Comparison of ENCODE assay signal across 14 mouse cellular contexts in the genomic region with DNA sequence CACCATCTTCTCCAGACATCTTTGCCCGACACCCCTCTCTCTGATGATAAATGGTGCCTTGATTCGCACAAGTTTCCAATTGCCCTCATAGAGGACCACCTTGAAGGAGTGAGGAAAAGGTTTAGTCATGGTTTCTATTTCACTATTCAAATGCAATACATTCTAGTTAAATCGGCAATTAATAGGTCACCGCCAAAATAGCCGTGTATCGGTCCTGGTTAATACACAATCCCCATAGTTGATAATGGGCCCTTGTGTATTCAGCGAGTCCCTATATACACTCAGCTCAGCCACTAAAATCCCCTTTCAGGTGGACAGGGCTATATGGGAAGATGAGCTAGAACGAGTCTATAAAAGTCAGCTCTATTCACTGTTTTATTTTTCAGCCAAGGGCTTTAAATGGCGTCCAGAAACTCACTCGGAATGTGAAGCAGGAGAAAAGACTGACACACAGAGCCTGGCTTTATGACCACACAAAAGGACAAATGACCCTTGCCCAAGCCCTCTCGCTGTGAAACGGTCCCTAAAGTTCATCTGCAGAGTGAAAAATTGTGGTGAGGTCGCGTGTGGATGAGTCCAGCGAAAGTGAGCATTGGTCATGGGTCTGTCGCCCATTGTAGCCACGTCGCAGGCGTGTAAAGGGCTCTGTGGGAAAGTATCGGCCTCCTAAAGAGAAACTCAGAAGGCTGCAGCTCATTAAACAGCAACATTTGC. TPM values are rescaled to one million over a fixed set of nuclear protein-coding genes. Genes with fewer than 3 reads are reported as not detected.
DNase-seq lines count a peak whose midpoint lies in the region; ATAC-seq lines count a peak whose summit lies in the region.
"Had no signal": no experiment of that assay in that cellular context is flagged by ENCODE, and none has a peak within 500 bp of the region (broad histone marks: within the 10 kb centered on the region; RNA-seq: fewer than 3 reads in every experiment).

No protein-coding gene starts in this region.

- H3K4me2 ChIP-seq in heart, embryonic 11.5 days = no peak overlapping the region
- H3K4me2 ChIP-seq in forebrain, embryonic 14.5 days (ENCODE audit: low read length) = peak overlapping the region; percentile 31
- peak overlapping the region; percentile 33 for H3K4me2 ChIP-seq in limb, embryonic 12.5 days
- peak overlapping the region; percentile 24 for H3K4me2 ChIP-seq in neural tube, embryonic 11.5 days (ENCODE audit: low read depth)
- H3K4me2 ChIP-seq: liver, embryonic 11.5 days had no signal

- H3K9ac ChIP-seq in heart, embryonic 11.5 days (ENCODE audit: low read depth, low read length) = no peak overlapping the region
- no peak overlapping the region for H3K9ac ChIP-seq in forebrain, embryonic 14.5 days (ENCODE audit: low read length)
- no peak overlapping the region for H3K9ac ChIP-seq in limb, embryonic 12.5 days (replicated peaks)
- no peak overlapping the region for H3K9ac ChIP-seq in neural tube, embryonic 11.5 days (ENCODE audit: low read length)

- DNase-seq in heart, embryonic 10.5 days (ENCODE audit: low spot score) = peak; percentile 9
- no peak for DNase-seq in forebrain, embryonic 14.5 days (ENCODE audit: low spot score)
- peak; percentile 77 for DNase-seq in neural tube, embryonic 11.5 days (ENCODE audit: low spot score)
- no peak for DNase-seq in gastrocnemius, adult 18-20 months (ENCODE audit: low spot score)
- no peak for DNase-seq in layer of hippocampus, adult 11-12 months (ENCODE audit: low spot score)
- DNase-seq: gastrocnemius, postnatal 25 days; thymus, postnatal 14 days had no signal

- H3K27me3 ChIP-seq in heart, embryonic 10.5 days (ENCODE audit: insufficient read depth, poor library complexity, severe bottlenecking) = peaks cover 23% of the 10 kb centered on the region; the same call in 1 of the 2 replicates
- H3K27me3 ChIP-seq in heart, embryonic 11.5 days (ENCODE audit: control insufficient read depth, insufficient read depth, low read length) = no peaks in the 10 kb centered on the region
- H3K27me3 ChIP-seq in forebrain, embryonic 14.5 days (replicated peaks; ENCODE audit: control insufficient read depth, insufficient read depth, low read length) = peaks cover 25% of the 10 kb centered on the region; the same call in 1 of the 2 replicates
- H3K27me3 ChIP-seq in limb, embryonic 12.5 days = peaks cover 4% of the 10 kb centered on the region; the same call in 1 of the 2 replicates
- peaks cover 78% of the 10 kb centered on the region for H3K27me3 ChIP-seq in neural tube, embryonic 11.5 days (ENCODE audit: control insufficient read depth, insufficient read depth, low read length)

- no peak overlapping the region for H3K4me3 ChIP-seq in heart, embryonic 10.5 days
- no peak overlapping the region for H3K4me3 ChIP-seq in heart, embryonic 11.5 days (ENCODE audit: low read depth, low read length)
- H3K4me3 ChIP-seq in forebrain, embryonic 14.5 days (ENCODE audit: low read depth, low read length) = no peak overlapping the region
- H3K4me3 ChIP-seq in limb, embryonic 12.5 days (replicated peaks) = 0 out of 2 replicates have a peak overlapping the region, but pooled peaks have one; percentile 2
- no peak overlapping the region for H3K4me3 ChIP-seq in neural tube, embryonic 11.5 days (ENCODE audit: low read depth, low read length)

- H3K36me3 ChIP-seq in heart, embryonic 10.5 days = no peaks in the 10 kb centered on the region
- H3K36me3 ChIP-seq in heart, embryonic 11.5 days (ENCODE audit: control insufficient read depth, insufficient read depth, low read length) = no peaks in the 10 kb centered on the region
- H3K36me3 ChIP-seq in forebrain, embryonic 14.5 days (ENCODE audit: control insufficient read depth, insufficient read depth, low read length) = no peaks in the 10 kb centered on the region
- no peaks in the 10 kb centered on the region for H3K36me3 ChIP-seq in limb, embryonic 12.5 days
- no peaks in the 10 kb centered on the region for H3K36me3 ChIP-seq in neural tube, embryonic 11.5 days (ENCODE audit: control insufficient read depth, insufficient read depth, low read length)

- no peak for ATAC-seq in heart, embryonic 11.5 days (replicated peaks; ENCODE audit: insufficient number of reproducible peaks, low FRiP score, low TSS enrichment)
- no peak for ATAC-seq in forebrain, embryonic 14.5 days
- no peak for ATAC-seq in limb, embryonic 12.5 days (ENCODE audit: insufficient number of reproducible peaks, insufficient read depth, low FRiP score, low TSS enrichment, low read depth)
- peak; percentile 91 for ATAC-seq in neural tube, embryonic 11.5 days (ENCODE audit: insufficient read depth, low FRiP score, low TSS enrichment)
- ATAC-seq in megakaryocyte-erythroid progenitor cell, adult 5-6 weeks (replicated peaks; ENCODE audit: low FRiP score, low TSS enrichment, poor library complexity, severe bottlenecking) = no peak

- H3K27ac ChIP-seq in heart, embryonic 10.5 days = no peak overlapping the region
- H3K27ac ChIP-seq in heart, embryonic 11.5 days (ENCODE audit: low read depth, low read length) = no peak overlapping the region
- no peak overlapping the region for H3K27ac ChIP-seq in forebrain, embryonic 14.5 days (ENCODE audit: low read depth, low read length)
- peak overlapping the region; percentile 91 for H3K27ac ChIP-seq in limb, embryonic 12.5 days
- no peak overlapping the region for H3K27ac ChIP-seq in neural tube, embryonic 11.5 days (ENCODE audit: low read depth, low read length)
- H3K27ac ChIP-seq: macrophage had no signal

- H3K9me3 ChIP-seq in heart, embryonic 10.5 days = no peaks in the 10 kb centered on the region
- no peaks in the 10 kb centered on the region for H3K9me3 ChIP-seq in heart, embryonic 11.5 days (replicated peaks; ENCODE audit: control insufficient read depth, low read length)
- H3K9me3 ChIP-seq in forebrain, embryonic 14.5 days (replicated peaks; ENCODE audit: control insufficient read depth, low read length) = no peaks in the 10 kb centered on the region
- no peaks in the 10 kb centered on the region for H3K9me3 ChIP-seq in limb, embryonic 12.5 days
- H3K9me3 ChIP-seq in neural tube, embryonic 11.5 days (ENCODE audit: control insufficient read depth, low read length) = no peaks in the 10 kb centered on the region

- no peaks in the 10 kb centered on the region for H3K4me1 ChIP-seq in heart, embryonic 10.5 days
- H3K4me1 ChIP-seq in heart, embryonic 11.5 days (ENCODE audit: control insufficient read depth, insufficient read depth, low read length) = no peaks in the 10 kb centered on the region
- peaks cover 14% of the 10 kb centered on the region for H3K4me1 ChIP-seq in forebrain, embryonic 14.5 days (ENCODE audit: control insufficient read depth, insufficient read depth, low read length)
- peaks cover 38% of the 10 kb centered on the region for H3K4me1 ChIP-seq in limb, embryonic 12.5 days (replicated peaks)
- peaks cover 12% of the 10 kb centered on the region; the same call in 1 of the 2 replicates for H3K4me1 ChIP-seq in neural tube, embryonic 11.5 days (ENCODE audit: control insufficient read depth, insufficient read depth, low read length)

- WGBS in heart, embryonic 10.5 days = 83% methylated on average over 20 of the region's 20 CpGs
- 85% methylated on average over 20 of the region's 20 CpGs for WGBS in heart, embryonic 11.5 days (ENCODE audit: insufficient replicate concordance)
- WGBS in forebrain, embryonic 14.5 days = 16% methylated on average over 20 of the region's 20 CpGs
- WGBS in limb, embryonic 12.5 days = 63% methylated on average over 20 of the region's 20 CpGs
- 29% methylated on average over 20 of the region's 20 CpGs for WGBS in neural tube, embryonic 11.5 days

RNA-seq across cellular contexts. Expression of a gene that starts 16.5 kb away (rescaled TPM):
- not detected in 2 replicates for polyA plus RNA-seq in heart, embryonic 10.5 days (2016; fragmentation: Nextera tagmentation; extraction: Ambion mirVana)
- polyA plus RNA-seq in heart, embryonic 11.5 days (2014; fragmentation: Nextera tagmentation; extraction: Ambion mirVana) = 0.07 TPM in 1 of 2 replicates, not detected in the other
- polyA plus RNA-seq in forebrain, embryonic 14.5 days (2014; fragmentation: Nextera tagmentation; extraction: Ambion mirVana) = 0.67 and 0.93 TPM in 2 replicates
- polyA plus RNA-seq in limb, embryonic 12.5 days (2016; fragmentation: Nextera tagmentation; extraction: Ambion mirVana) = 7.5 and 9.0 TPM in 2 replicates
- polyA plus RNA-seq in neural tube, embryonic 11.5 days (2014; fragmentation: Nextera tagmentation; extraction: Ambion mirVana) = 8.5 and 10.2 TPM in 2 replicates
- under 1 TPM in 1 of 2 experiments, not detected in 1; 0.18 TPM for total RNA-seq in gastrocnemius, adult 18-20 months (2021)
- not detected in 2 replicates for total RNA-seq in megakaryocyte-erythroid progenitor cell, adult 5-6 weeks (2014; fragmentation: Nextera tagmentation)
- not detected in 2 replicates for total RNA-seq in megakaryocyte-erythroid progenitor cell, adult 5-6 weeks (2017)
- total RNA-seq: adrenal gland, adult 18-20 months; gastrocnemius, postnatal 25 days; heart, postnatal 25 days had no signal
- polyA plus RNA-seq: liver, embryonic 11.5 days; macrophage had no signal

Comparison
In these comparisons a context has a peak if more than half of its experiments do, and no peak if none do; other contexts are left out.
1. DNase-seq: peak in heart, embryonic 10.5 days (single experiment) and neural tube, embryonic 11.5 days (single experiment); none in forebrain, embryonic 14.5 days (single experiment), gastrocnemius, adult 18-20 months (single experiment) and layer of hippocampus, adult 11-12 months (single experiment).